Mouse (Mus musculus) left cerebral cortex, postnatal 14 days (tissue): ENCODE measurements at regions not wholly inside any gene's neighbourhood (a gene's known extent, or its start where the extent isn't known, plus 50 kb on each side); places are given as distances from the start of the nearest gene placed in this dataset.

Experiments
- DNase-seq, 2 experiments: peaks; one replicate each; pipeline ENCODE4 v3.0.0; 2021 to 2022; ENCODE audit warnings: low spot score in 2 of 2, mixed read lengths in 1 of 2
- intact Hi-C: fragments of 180-260 bp; cut with DNase I; formaldehyde crosslinking; loops from one replicate; pipeline ENCODE4 v1.15.1; 2025
- microRNA-seq, 2 experiments: library from miRNA; unstranded; fragments of <30 nt; microRNA quantifications; one replicate each; pipeline ENCODE4 v1.2.0; 2022

GRCm38 (mm10) chr4:152625032-152626003 is 147.6 kb upstream of the Kcnab2 start:
- DNase-seq: peak; percentile 78 to 91
- intact Hi-C loops: loop anchor here (5.0 to 10.0 kb wide), 4 partner anchors 93 to 857 kb away; partner anchors contain the start of gene Ajap1

GRCm38 (mm10) chr4:152622022-152622777 is 144.5 kb upstream of the Kcnab2 start:
- peak; percentile 58 to 80 for DNase-seq
- intact Hi-C loops: loop anchor here (10.0 kb wide), 1 partner anchor 233 kb away; no protein-coding TSS in a partner anchor

GRCm38 (mm10) chr4:152617636-152618035 is 140.0 kb upstream of the Kcnab2 start:
- no peak for DNase-seq
- intact Hi-C loops: no loop called here

- intact Hi-C loops: no loop called here
- DNase-seq: peak in 1 of 2 experiments; percentile 23
Measured at GRCm38 (mm10) chr4:152615155-152615554, 137.5 kb upstream of the Kcnab2 start.

- DNase-seq: peak; percentile 80 to 87
- intact Hi-C loops: no loop called here
Measured at GRCm38 (mm10) chr4:152614356-152615100, 136.9 kb upstream of the Kcnab2 start.

Small RNA genes lying in the stretch of these regions (microRNA-seq; reads per million reads assigned to microRNA genes)
- gene Gm25779: 0 reads per million in 2 experiments
